Mouse (Mus musculus) subcutaneous adipose tissue, adult 2 months (tissue): ENCODE measurements around the gene Psma5. TPM values are rescaled to one million over a fixed set of nuclear protein-coding genes. Genes with fewer than 3 reads are reported as not detected.

Source experiments
- polyA plus RNA-seq: library from polyadenylated mRNA; depleted of rRNA; stranded (reverse); fragments of >200 nt; gene quantifications from 2 replicates; pipeline ENCODE4 v1.2.3, GENCODE M21; 2012; ENCODE audit warnings: low replicate concordance; rRNA removed

The Psma5 gene
- 69.4 and 79.0 TPM in 2 replicates for polyA plus RNA-seq

GRCm38 (mm10) chr3:108256719-108257637 is at the start of gene Psma5:
TSS of gene Psma5 (plus strand) at chr3:108256926.

DNA sequence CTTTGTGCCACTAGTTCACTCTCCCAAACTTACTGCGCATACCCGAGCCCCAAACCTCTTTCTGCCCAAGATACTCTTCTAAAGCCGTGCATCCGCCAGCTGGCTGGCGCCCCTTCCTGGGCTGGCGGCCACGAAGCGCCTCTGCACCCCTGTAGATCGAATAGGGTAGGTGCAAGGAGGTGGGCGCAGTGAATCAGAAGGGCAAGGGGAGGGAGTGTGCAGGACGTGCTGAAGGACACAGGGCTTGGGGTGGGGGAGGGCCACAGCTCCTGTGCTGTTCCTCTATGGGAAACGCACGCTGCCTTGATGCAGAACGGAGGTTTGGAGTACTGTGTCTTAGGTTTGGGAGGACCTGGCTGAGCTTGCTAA is 46.0 kb upstream of the Psma5 start, which contains the start of gene Atxn7l2:
Atxn7l2 (minus strand) TSS at position 164 of the 369 bp plus-strand sequence.

GRCm38 (mm10) chr3:108226558-108227350 is 30.0 kb upstream of the Psma5 start, which contains the start of gene Sypl2:
TSS of gene Sypl2 (minus strand) at chr3:108226648.

DNA sequence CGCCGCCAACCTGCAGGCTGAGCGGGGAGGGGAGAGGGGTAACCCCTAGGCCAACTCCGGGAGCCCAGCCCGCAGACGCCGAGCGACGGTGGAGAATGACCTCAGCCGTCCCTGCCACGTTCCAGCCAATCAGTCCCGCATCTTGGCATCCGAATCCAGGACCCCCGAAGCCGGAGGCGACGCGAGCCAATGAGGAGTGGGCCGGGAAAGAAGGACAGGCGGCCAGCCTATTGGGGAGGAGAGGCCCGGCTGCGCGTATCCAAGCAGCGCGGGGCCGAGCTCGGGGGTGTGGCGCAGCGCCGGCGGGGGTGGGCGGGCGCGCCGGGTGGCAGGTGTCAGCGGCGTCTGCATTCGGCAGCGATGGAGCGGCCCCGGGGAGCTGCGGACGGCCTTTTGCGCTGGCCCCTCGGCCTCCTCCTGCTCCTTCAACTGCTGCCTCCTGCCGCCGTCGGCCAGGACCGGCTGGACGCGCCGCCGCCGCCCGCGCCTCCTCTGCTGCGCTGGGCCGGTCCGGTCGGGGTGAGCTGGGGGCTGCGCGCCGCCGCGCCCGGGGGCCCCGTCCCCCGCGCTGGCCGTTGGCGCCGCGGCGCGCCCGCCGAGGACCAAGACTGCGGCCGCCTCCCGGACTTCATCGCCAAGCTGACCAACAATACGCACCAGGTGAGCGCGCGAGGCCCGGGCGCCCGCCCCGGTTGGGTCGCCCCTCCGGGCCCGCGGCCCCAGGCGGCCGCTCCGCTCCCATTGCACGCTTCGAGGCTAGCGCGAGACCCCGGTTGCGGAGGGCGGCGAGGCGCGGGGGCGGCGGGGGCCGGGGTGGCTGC is 27.3 kb downstream of the Psma5 start, which contains the start of gene Sort1:
Sort1 (plus strand) TSS at position 302 of the 821 bp plus-strand sequence.

Other genes with a start within 250 kb of the Psma5 start
- gene Gstm1, start 239.0 kb upstream of the Psma5 start, polyA plus RNA-seq = 822 and 1,255 TPM in 2 replicates
- 28.3 and 47.0 TPM in 2 replicates for gene Gstm4, start 212.0 kb upstream of the Psma5 start, polyA plus RNA-seq
- gene Ampd2, start 170.3 kb upstream of the Psma5 start, polyA plus RNA-seq = 82.8 and 163 TPM in 2 replicates
- 0.16 and 0.91 TPM in 2 replicates for gene Gnat2, start 164.1 kb upstream of the Psma5 start, polyA plus RNA-seq
- gene Gnai3, start 110.8 kb upstream of the Psma5 start, polyA plus RNA-seq = 24.6 and 33.8 TPM in 2 replicates
- gene Gpr61, start 102.0 kb upstream of the Psma5 start, polyA plus RNA-seq = not detected in 2 replicates
- 9.1 and 22.1 TPM in 2 replicates for gene Amigo1, start 70.6 kb upstream of the Psma5 start, polyA plus RNA-seq
- gene Cyb561d1, start 55.7 kb upstream of the Psma5 start, polyA plus RNA-seq = 6.8 and 8.5 TPM in 2 replicates
- gene Atxn7l2, start 46.0 kb upstream of the Psma5 start, polyA plus RNA-seq = 4.9 and 18.9 TPM in 2 replicates
- 0.20 and 0.55 TPM in 2 replicates for gene Sypl2, start 30.3 kb upstream of the Psma5 start, polyA plus RNA-seq
- gene Sort1, start 27.2 kb downstream of the Psma5 start, polyA plus RNA-seq = 95.9 and 169 TPM in 2 replicates
- not detected in 2 replicates for gene Mybphl, start 108.0 kb downstream of the Psma5 start, polyA plus RNA-seq
- 1.1 and 5.4 TPM in 2 replicates for gene Psrc1, start 126.9 kb downstream of the Psma5 start, polyA plus RNA-seq
- gene Celsr2, start 158.6 kb downstream of the Psma5 start, polyA plus RNA-seq = 5.4 and 20.9 TPM in 2 replicates
- gene Sars, start 188.3 kb downstream of the Psma5 start, polyA plus RNA-seq = 41.3 and 52.4 TPM in 2 replicates